In genomic region chr7:102205646-102206045, GRCm38 (mm10) we compare ENCODE assay signal across 16 mouse cellular contexts. TPM values are rescaled to one million over a fixed set of nuclear protein-coding genes. Genes with fewer than 3 reads are reported as not detected.
DNase-seq lines count a peak whose midpoint lies in the region; ATAC-seq and TF ChIP-seq lines count a peak whose summit lies in the region.
"Had no signal": no experiment of that assay in that cellular context is flagged by ENCODE, and none has a peak within 500 bp of the region (broad histone marks: within the 10 kb centered on the region; RNA-seq: fewer than 3 reads in every experiment).

No protein-coding gene starts in this region.

- TF ChIP-seq POLR2A in cerebellum, adult 2 months (IDR thresholded peaks at IDR 0.05; ENCODE audit: borderline replicate concordance, insufficient read depth, low read length), result no peak

- 78% methylated on average over 1 of the region's 1 CpGs for WGBS in cerebellum, adult 2 months

- no peak for DNase-seq in left cerebral cortex, adult 2 months (ENCODE audit: extremely low spot score in 1 of 2, low spot score in 2 of 2)
- DNase-seq in left cerebral cortex, postnatal 36 days (ENCODE audit: low spot score in 2 of 2), result no peak
- DNase-seq in MEL-GATA-1-ER (ENCODE audit: extremely low read depth, low read depth) (peak; percentile 77), liver (peak; percentile 45)
- no peak for DNase-seq in cerebellum, adult 2 months
- no peak for DNase-seq in right cerebral cortex, postnatal 36 days (ENCODE audit: low spot score in 2 of 2)
- DNase-seq: adrenal gland, postnatal 14 days; cerebellum, postnatal 36 days; heart, postnatal 4 days; kidney, adult 11 months; kidney, postnatal 25 days had no signal

- H3K27me3 ChIP-seq in cerebellum, adult 2 months (ENCODE audit: control insufficient read depth, insufficient read depth, low read length), result no peaks in the 10 kb centered on the region
- H3K27me3 ChIP-seq: embryonic facial prominence, embryonic 12.5 days; limb, embryonic 12.5 days; midbrain, embryonic 15.5 days had no signal

- H3K4me1 ChIP-seq in cerebellum, adult 2 months (ENCODE audit: control insufficient read depth, insufficient read depth, low read length), result 0 out of 2 replicates have a peak, but pooled peaks cover 3% of the 10 kb centered on the region

- TF ChIP-seq CTCF in left cerebral cortex, adult 2 months (IDR thresholded peaks at IDR 0.05), result peak; percentile 24
- no peak for TF ChIP-seq CTCF in cerebellum, adult 2 months (IDR thresholded peaks at IDR 0.05; ENCODE audit: borderline replicate concordance, insufficient read depth, low read depth, low read length)

- no peak overlapping the region for H3K27ac ChIP-seq in left cerebral cortex, adult 2 months
- no peak overlapping the region for H3K27ac ChIP-seq in cerebellum, adult 2 months (ENCODE audit: insufficient read depth, low read length)
- H3K27ac ChIP-seq: embryonic facial prominence, embryonic 12.5 days; limb, embryonic 12.5 days; midbrain, embryonic 15.5 days had no signal

- H3K4me3 ChIP-seq in left cerebral cortex, adult 2 months, result no peak overlapping the region
- H3K4me3 ChIP-seq in cerebellum, adult 2 months (replicated peaks; ENCODE audit: insufficient read depth, low read depth, low read length), result no peak overlapping the region
- H3K4me3 ChIP-seq: embryonic facial prominence, embryonic 12.5 days; limb, embryonic 12.5 days; midbrain, embryonic 15.5 days had no signal

- ATAC-seq in megakaryocyte-erythroid progenitor cell, adult 5-6 weeks (replicated peaks; ENCODE audit: low FRiP score, low TSS enrichment, poor library complexity, severe bottlenecking), result peak; percentile 44
- ATAC-seq in cerebellum, adult (ENCODE audit: insufficient number of reproducible peaks, low FRiP score, low TSS enrichment), result no peak
- ATAC-seq: midbrain, embryonic 15.5 days had no signal

- intact Hi-C loops in left cerebral cortex, adult 2 months (cut with DNase I), result no loop called here
- intact Hi-C loops in left cerebral cortex, postnatal 36 days (cut with DNase I), result no loop called here

RNA-seq across cellular contexts. Expression of gene Nup98, which starts 4.3 kb away (rescaled TPM):
- 10 to 100 TPM; 41.6 to 45.3 TPM for total RNA-seq in left cerebral cortex, adult 2 months (2021)
- 10 to 100 TPM; 34.0 to 44.5 TPM for total RNA-seq in left cerebral cortex, postnatal 36 days (2021)
- 71.1 and 73.6 TPM in 2 replicates for total RNA-seq in megakaryocyte-erythroid progenitor cell, adult 5-6 weeks (2014; fragmentation: Nextera tagmentation)
- total RNA-seq in megakaryocyte-erythroid progenitor cell, adult 5-6 weeks (2017), result 50.4 and 59.9 TPM in 2 replicates
- 19.0 and 20.2 TPM in 2 replicates for polyA plus RNA-seq in cerebellum, adult 2 months (2012; rRNA removed)

RNA-seq across cellular contexts. Expression of gene Pgap2, which starts 4.4 kb away (rescaled TPM):
- total RNA-seq in left cerebral cortex, adult 2 months (2021), result 10 to 100 TPM; 23.1 to 24.6 TPM
- total RNA-seq in left cerebral cortex, postnatal 36 days (2021), result 10 to 100 TPM; 22.1 to 23.1 TPM
- total RNA-seq in megakaryocyte-erythroid progenitor cell, adult 5-6 weeks (2014; fragmentation: Nextera tagmentation), result 40.0 and 41.2 TPM in 2 replicates
- 17.5 and 21.8 TPM in 2 replicates for total RNA-seq in megakaryocyte-erythroid progenitor cell, adult 5-6 weeks (2017)
- polyA plus RNA-seq in cerebellum, adult 2 months (2012; rRNA removed), result 32.9 and 35.2 TPM in 2 replicates

RNA-seq across cellular contexts. Expression of gene Rhog, which starts 50.2 kb away (rescaled TPM):
- total RNA-seq in left cerebral cortex, adult 2 months (2021), result 10 to 100 TPM; 19.2 to 21.7 TPM
- total RNA-seq in left cerebral cortex, postnatal 36 days (2021), result 10 to 100 TPM; 25.5 to 31.0 TPM
- total RNA-seq in megakaryocyte-erythroid progenitor cell, adult 5-6 weeks (2014; fragmentation: Nextera tagmentation), result 145 and 157 TPM in 2 replicates
- total RNA-seq in megakaryocyte-erythroid progenitor cell, adult 5-6 weeks (2017), result 20.5 and 38.6 TPM in 2 replicates
- polyA plus RNA-seq in cerebellum, adult 2 months (2012; rRNA removed), result 71.1 and 87.6 TPM in 2 replicates

Comparison
In these comparisons a context has a peak if more than half of its experiments do, and no peak if none do; other contexts are left out.
1. DNase-seq: peak in MEL-GATA-1-ER (single experiment) and liver (single experiment); none in left cerebral cortex, adult 2 months (0 of 2), left cerebral cortex, postnatal 36 days (0 of 2), cerebellum, adult 2 months (0 of 2) and right cerebral cortex, postnatal 36 days (0 of 2).